Mouse (Mus musculus) CD4-positive naive resting alpha-beta T cell, adult 57 days (primary cell): Measurements from ENCODE around the gene Npc1l1. TPM values are rescaled to one million over a fixed set of nuclear protein-coding genes. Genes with fewer than 3 reads are reported as not detected.

Experiments
- total RNA-seq: library from RNA; stranded (reverse); gene quantifications from one replicate; pipeline ENCODE4 v1.2.4, GENCODE M21; 2023

The Npc1l1 gene
- total RNA-seq = 0.12 TPM

GRCm38 (mm10) chr11:6230012-6230411, at the start of gene Npc1l1:
TSS of gene Npc1l1 (minus strand) at chr11:6230143.

GRCm38 (mm10) chr11:6274387-6275093, 44.6 kb upstream of the Npc1l1 start, which contains the start of gene Tmed4:
TSS of gene Tmed4 (minus strand) at chr11:6274870.

DNA sequence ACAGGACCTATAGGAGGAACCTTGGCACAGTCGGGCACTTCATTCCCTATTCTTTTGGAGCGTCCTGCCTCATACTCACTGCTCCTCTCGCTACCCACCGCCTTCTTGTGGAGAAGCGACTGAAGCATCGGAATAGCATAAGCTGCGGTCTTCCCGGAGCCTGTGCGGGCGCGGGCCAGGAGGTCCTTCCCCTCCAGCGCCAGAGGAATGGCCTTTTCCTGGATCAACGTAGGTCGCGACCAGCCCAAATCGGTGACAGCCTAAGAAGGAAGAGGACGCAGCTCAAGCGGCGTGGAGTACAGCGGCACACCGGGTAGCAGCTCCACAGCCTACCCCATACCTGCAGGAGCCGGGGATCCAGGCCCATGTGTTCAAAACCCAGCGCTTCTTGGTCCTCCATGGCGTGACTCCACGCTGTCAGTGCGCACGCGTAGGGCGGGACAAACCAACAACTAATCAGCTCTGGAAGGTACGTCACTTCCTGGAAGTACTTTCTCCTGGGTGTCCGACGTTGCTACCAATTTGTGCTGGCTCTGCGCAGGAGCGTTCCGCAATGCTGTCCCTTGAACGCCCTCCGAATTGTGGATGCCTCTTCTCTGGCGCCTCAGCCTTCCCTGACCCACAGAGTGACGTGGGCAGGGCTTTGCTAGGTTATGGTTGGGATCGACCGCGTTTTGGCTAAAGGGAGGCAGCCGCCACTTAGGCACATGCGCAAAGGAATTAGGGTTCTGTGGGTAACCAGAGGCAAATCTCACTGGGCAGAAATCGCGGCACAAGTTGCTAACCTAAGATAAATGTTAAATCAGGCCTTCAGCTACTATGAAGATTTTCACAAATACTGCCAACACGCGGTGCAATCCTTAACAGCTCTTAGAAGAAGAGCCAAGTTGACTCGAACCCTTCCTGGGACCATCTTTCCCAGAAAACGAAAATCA, 37.6 kb upstream of the Npc1l1 start, which contains the start of gene Ddx56:
Ddx56 (minus strand) TSS at position 453 of the 935 bp plus-strand sequence.

DNA sequence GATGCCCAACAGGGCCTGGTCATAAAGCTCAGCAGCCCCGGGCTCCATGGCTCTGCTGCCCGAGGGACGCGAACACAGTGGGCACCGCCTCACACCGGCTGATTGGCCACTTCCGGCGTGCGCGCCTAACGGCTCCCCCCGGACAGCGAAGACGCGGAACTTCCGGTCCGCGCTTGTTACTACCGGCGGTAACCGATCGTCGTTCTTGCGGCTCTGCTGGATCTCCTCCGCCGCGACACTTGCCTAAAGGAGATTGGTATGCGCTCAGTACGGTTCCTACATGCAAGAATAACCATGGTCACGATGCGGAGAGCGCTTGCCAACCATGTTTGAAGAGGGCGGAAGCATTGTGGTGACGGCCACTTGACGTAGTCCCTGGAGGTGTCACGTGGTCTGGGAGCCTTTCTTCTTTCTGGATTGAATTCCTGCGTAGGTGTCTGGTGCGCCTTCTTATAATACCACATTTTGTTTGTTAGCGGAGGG, 29.8 kb downstream of the Npc1l1 start, which contains the start of gene Nudcd3:
Nudcd3 (minus strand) TSS at position 329 of the 483 bp plus-strand sequence.

DNA sequence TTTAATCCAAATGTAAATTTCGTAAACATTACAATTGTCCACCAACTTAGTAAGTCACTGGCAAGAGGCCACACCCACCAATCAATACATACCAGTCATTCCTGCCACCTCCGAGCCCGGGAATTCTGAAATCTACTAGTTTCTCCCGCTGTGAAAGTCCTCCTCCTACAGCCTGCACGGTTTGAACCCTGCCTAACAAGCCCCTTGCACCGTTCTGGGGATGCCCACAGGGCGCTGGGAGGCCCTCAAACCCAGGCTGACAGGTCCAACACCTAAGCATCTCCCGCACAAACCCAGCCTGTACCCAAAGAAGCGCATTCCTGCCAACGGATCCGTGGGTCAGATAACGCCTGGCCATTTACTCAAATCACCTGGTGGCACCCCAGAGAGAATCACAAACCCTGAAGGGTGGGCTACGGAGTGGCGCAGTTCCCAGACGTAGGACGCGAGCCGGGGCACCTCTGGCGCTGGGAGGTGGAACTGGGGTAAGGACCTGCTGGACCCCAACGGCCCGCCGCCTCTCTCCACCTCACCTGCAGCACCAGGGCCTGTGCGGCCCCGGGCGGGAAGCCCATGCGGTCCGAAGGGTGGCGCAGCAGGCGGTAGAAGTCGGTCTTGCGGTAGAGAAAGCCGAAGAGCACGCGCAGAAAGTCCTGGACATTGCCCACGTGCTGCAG, 30.4 kb downstream of the Npc1l1 start, which contains the start of gene A730071L15Rik:
A730071L15Rik (plus strand) TSS at position 620 of the 677 bp plus-strand sequence.

Other genes with a start within 250 kb of the Npc1l1 start
- 11.5 TPM for gene Camk2b, start 163.8 kb downstream of the Npc1l1 start, total RNA-seq
- gene A730071L15Rik, start 30.1 kb downstream of the Npc1l1 start, total RNA-seq = 0.59 TPM
- gene Nudcd3, start 29.7 kb downstream of the Npc1l1 start, total RNA-seq = 62.8 TPM
- 73.5 TPM for gene Ddx56, start 37.6 kb upstream of the Npc1l1 start, total RNA-seq
- gene Tmed4, start 44.7 kb upstream of the Npc1l1 start, total RNA-seq = 34.9 TPM
- gene Ogdh, start 61.5 kb upstream of the Npc1l1 start, total RNA-seq = 165 TPM
- gene Zmiz2, start 158.9 kb upstream of the Npc1l1 start, total RNA-seq = 90.7 TPM
- 1,278 TPM for gene Ppia, start 185.3 kb upstream of the Npc1l1 start, total RNA-seq
- gene H2afv, start 214.3 kb upstream of the Npc1l1 start, total RNA-seq = 53.0 TPM
- gene Purb, start 245.8 kb upstream of the Npc1l1 start, total RNA-seq = 67.2 TPM